Mouse (Mus musculus): ENCODE data around the gene Aloxe3.
A peak's percentile ranks its signal among the peaks of the same experiment; 100 is the strongest.

GRCm38 (mm10) chr11:69088856-69089615 lies 36.7 kb upstream of the Aloxe3 start:
- TF ChIP-seq CTCF (conservative IDR thresholded peaks at IDR 0.05 in 1 of 2, IDR thresholded peaks at IDR 0.05 in 1 of 2; ENCODE audit: low read depth in 2 of 2, low read length in 2 of 2): no peak
- no peak for TF ChIP-seq POLR2A (IDR thresholded peaks at IDR 0.05; ENCODE audit: low read depth, low read length)
- no peak for TF ChIP-seq MAFK (IDR thresholded peaks at IDR 0.05; ENCODE audit: insufficient replicate concordance, low read length)
- no peak for TF ChIP-seq ELF1 (IDR thresholded peaks at IDR 0.05; ENCODE audit: low read depth, low read length)
- TF ChIP-seq ZNF384 (IDR thresholded peaks at IDR 0.05; ENCODE audit: low read depth, low read length): no peak
- TF ChIP-seq ETS1 (conservative IDR thresholded peaks at IDR 0.05; ENCODE audit: low read depth, low read length): no peak
- no peak for TF ChIP-seq ZC3H11A (IDR thresholded peaks at IDR 0.05; ENCODE audit: low read depth, low read length)
- TF ChIP-seq POLR2AphosphoS2 (IDR thresholded peaks at IDR 0.05; ENCODE audit: low read depth, low read length): no peak
- no peak for TF ChIP-seq EP300 (IDR thresholded peaks at IDR 0.05; ENCODE audit: low read length)
- TF ChIP-seq UBTF (IDR thresholded peaks at IDR 0.05; ENCODE audit: low read depth, low read length): 0 out of 2 replicates have a peak, but pooled peaks have one; percentile 30
- no peak for TF ChIP-seq HCFC1 (IDR thresholded peaks at IDR 0.05; ENCODE audit: low read depth, low read length)
- TF ChIP-seq SMC3 (IDR thresholded peaks at IDR 0.05; ENCODE audit: low read depth, low read length): no peak
- TF ChIP-seq TBP (conservative IDR thresholded peaks at IDR 0.05; ENCODE audit: low read depth, low read length): no peak

Measured in CH12.LX (cell line).